ENCODE assay signal across 6 mouse cellular contexts in the genomic region with DNA sequence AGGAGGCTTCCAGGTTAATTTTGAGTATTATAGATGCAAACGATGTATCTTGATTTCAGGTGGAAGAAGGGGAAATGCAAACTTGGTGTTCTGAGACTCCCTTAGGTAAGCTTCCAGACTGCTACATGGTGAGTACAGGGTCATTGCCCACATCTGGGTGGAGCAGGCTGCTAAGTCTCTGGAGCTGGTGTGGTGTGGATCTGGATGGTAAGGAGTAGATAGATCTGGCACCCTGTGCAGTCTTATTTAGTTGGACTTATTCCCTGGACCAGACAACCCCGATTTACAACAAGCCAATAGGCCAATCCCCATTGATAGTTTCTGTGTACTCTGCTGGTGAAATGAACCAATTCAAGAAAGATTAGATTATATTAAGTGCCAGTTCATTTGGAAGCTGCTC. TPM values are rescaled to one million over a fixed set of nuclear protein-coding genes. Genes with fewer than 3 reads are reported as not detected.
A peak's percentile ranks its signal among the peaks of the same experiment; 100 is the strongest.
DNase-seq lines count a peak whose midpoint lies in the region; ATAC-seq and TF ChIP-seq lines count a peak whose summit lies in the region.
"Not testable (repeated sequence)": the region's sequence is repeated elsewhere in the genome, so short reads cannot be mapped to it uniquely, and the experiment has no call there.

No protein-coding gene starts in this region.

- not testable (repeated sequence) for H3K4me3 ChIP-seq in limb, embryonic 11.5 days (ENCODE audit: low read depth, low read length); lung, postnatal 0 days (ENCODE audit: low read depth, low read length); midbrain, embryonic 14.5 days (replicated peaks; ENCODE audit: low read depth, low read length)

- 100% methylated on average over 2 of the region's 2 CpGs for WGBS in limb, embryonic 11.5 days
- WGBS in lung, postnatal 0 days = 89% methylated on average over 2 of the region's 2 CpGs
- 91% methylated on average over 2 of the region's 2 CpGs for WGBS in midbrain, embryonic 14.5 days

- TF ChIP-seq CTCF in lung, postnatal 0 days (IDR thresholded peaks at IDR 0.05) = not testable (repeated sequence)

- not testable (repeated sequence) for H3K9me3 ChIP-seq in limb, embryonic 11.5 days (ENCODE audit: control insufficient read depth, low read length); lung, postnatal 0 days (ENCODE audit: low read length); midbrain, embryonic 14.5 days (ENCODE audit: control insufficient read depth, low read length)

- not testable (repeated sequence) for TF ChIP-seq EP300 in lung, postnatal 0 days (IDR thresholded peaks at IDR 0.05)

- not testable (repeated sequence) for H3K36me3 ChIP-seq in limb, embryonic 11.5 days (ENCODE audit: control insufficient read depth, insufficient read depth, low read length); lung, postnatal 0 days (ENCODE audit: insufficient read depth, low read length); midbrain, embryonic 14.5 days (ENCODE audit: control insufficient read depth, insufficient read depth, low read length)

- 0 out of 2 replicates have a peak, but pooled peaks have one; percentile 37 for ATAC-seq in erythroid progenitor cell, adult 5-6 weeks (replicated peaks; ENCODE audit: low FRiP score, poor library complexity, severe bottlenecking)
- ATAC-seq in limb, embryonic 11.5 days (ENCODE audit: insufficient number of reproducible peaks, low FRiP score, low TSS enrichment, low read depth); lung, postnatal 0 days: not testable (repeated sequence)
- 0 out of 2 replicates have a peak, but pooled peaks have one; percentile 32 for ATAC-seq in megakaryocyte-erythroid progenitor cell, adult 5-6 weeks (replicated peaks; ENCODE audit: low FRiP score, low TSS enrichment, poor library complexity, severe bottlenecking)
- ATAC-seq in midbrain, embryonic 14.5 days (ENCODE audit: low FRiP score, low TSS enrichment) = 0 out of 2 replicates have a peak, but pooled peaks have one; percentile 60
- ATAC-seq in neutrophil, adult 5-6 weeks (ENCODE audit: extremely low read depth, insufficient number of reproducible peaks, low FRiP score, poor library complexity, severe bottlenecking) = 0 out of 2 replicates have a peak, but pooled peaks have one; percentile 13

- H3K9ac ChIP-seq in limb, embryonic 11.5 days (ENCODE audit: low read length); lung, postnatal 0 days (replicated peaks; ENCODE audit: low read depth); midbrain, embryonic 14.5 days (replicated peaks; ENCODE audit: low read length): not testable (repeated sequence)

- not testable (repeated sequence) for H3K27me3 ChIP-seq in limb, embryonic 11.5 days (ENCODE audit: control insufficient read depth, insufficient read depth, low read length); lung, postnatal 0 days (replicated peaks; ENCODE audit: insufficient read depth, low read length); midbrain, embryonic 14.5 days (ENCODE audit: control insufficient read depth, insufficient read depth, low read length)

- DNase-seq in limb, embryonic 11.5 days (ENCODE audit: low spot score) = peak; percentile 2
- peak; percentile 0 for DNase-seq in lung, postnatal 0 days (ENCODE audit: low spot score)
- not testable (repeated sequence) for DNase-seq in midbrain, embryonic 14.5 days

- H3K27ac ChIP-seq in limb, embryonic 11.5 days (replicated peaks; ENCODE audit: low read depth, low read length); lung, postnatal 0 days (ENCODE audit: low read length); midbrain, embryonic 14.5 days (replicated peaks; ENCODE audit: low read depth, low read length): not testable (repeated sequence)

- H3K4me1 ChIP-seq in limb, embryonic 11.5 days (ENCODE audit: control insufficient read depth, insufficient read depth, low read length); lung, postnatal 0 days (ENCODE audit: insufficient read depth, low read depth, low read length); midbrain, embryonic 14.5 days (ENCODE audit: control insufficient read depth, insufficient read depth, low read length): not testable (repeated sequence)

- H3K4me2 ChIP-seq in limb, embryonic 11.5 days (ENCODE audit: low read depth, severe bottlenecking); lung, postnatal 0 days (replicated peaks; ENCODE audit: low read depth, low read length); midbrain, embryonic 14.5 days (ENCODE audit: low read length): not testable (repeated sequence)

RNA-seq across cellular contexts. Expression of gene Zfp991, which starts 33.4 kb away (rescaled TPM):
- total RNA-seq in erythroid progenitor cell, adult 5-6 weeks (2015; ENCODE audit: low replicate concordance) = 5.9 and 7.9 TPM in 2 replicates
- total RNA-seq in erythroid progenitor cell, adult 5-6 weeks (2017; ENCODE audit: low replicate concordance) = 5.1 and 16.9 TPM in 2 replicates
- 10.8 and 12.3 TPM in 2 replicates for polyA plus RNA-seq in limb, embryonic 11.5 days (2014; fragmentation: Nextera tagmentation; extraction: Ambion mirVana)
- polyA plus RNA-seq in lung, postnatal 0 days (2015; fragmentation: Nextera tagmentation; extraction: Ambion mirVana) = 1.9 and 2.1 TPM in 2 replicates
- total RNA-seq in megakaryocyte-erythroid progenitor cell, adult 5-6 weeks (2014; fragmentation: Nextera tagmentation) = 27.2 and 31.3 TPM in 2 replicates
- total RNA-seq in megakaryocyte-erythroid progenitor cell, adult 5-6 weeks (2017) = 28.8 and 37.5 TPM in 2 replicates
- polyA plus RNA-seq in midbrain, embryonic 14.5 days (2014; fragmentation: Nextera tagmentation; extraction: Ambion mirVana) = 6.3 TPM in 2 replicates
- 4.0 and 5.4 TPM in 2 replicates for total RNA-seq in neutrophil, adult 5-6 weeks (2017)
